Mouse (Mus musculus) hindbrain, embryonic 13.5 days (tissue): ENCODE measurements at regions not wholly inside any gene's neighbourhood (a gene's known extent, or its start where the extent isn't known, plus 50 kb on each side); places are given as distances from the start of the nearest gene placed in this dataset.
A peak's percentile ranks its signal among the peaks of the same experiment; 100 is the strongest.
"Not testable (repeated sequence)": the region's sequence is repeated elsewhere in the genome, so short reads cannot be mapped to it uniquely, and the experiment has no call there.

Experiments
- ATAC-seq: fragments of 200-750 bp; cut with Nextera tagmentation; 2 replicates; pipeline ENCODE4 v1.8.0; 2017; ENCODE audit warnings: moderate TSS enrichment; ENCODE audit not compliant: low FRiP score
- H3K27ac ChIP-seq: fragments of 300-500 bp; sonication (generic); 2 replicates; pipeline ENCODE4 v1.5.1; 2015; ENCODE audit warnings: inconsistent platforms, mild to moderate bottlenecking, moderate library complexity
- H3K27me3 ChIP-seq: fragments of 300-500 bp; sonication (generic); 2 replicates; pipeline ENCODE4 v1.6.1; 2015; ENCODE audit warnings: mild to moderate bottlenecking, inconsistent platforms
- H3K36me3 ChIP-seq: fragments of 300-500 bp; sonication (generic); 2 replicates; pipeline ENCODE4 v1.6.1; 2015; ENCODE audit warnings: mild to moderate bottlenecking, inconsistent platforms
- H3K4me1 ChIP-seq: fragments of 300-500 bp; sonication (generic); replicated peaks from 2 replicates; pipeline ENCODE4 v1.6.1; 2015; ENCODE audit warnings: inconsistent platforms
- H3K4me2 ChIP-seq: fragments of 300-500 bp; sonication (generic); 2 replicates; pipeline ENCODE4 v1.6.1; 2015; ENCODE audit warnings: inconsistent platforms, mild to moderate bottlenecking, moderate library complexity
- H3K4me3 ChIP-seq: fragments of 300-500 bp; sonication (generic); 2 replicates; pipeline ENCODE4 v1.5.1; 2015; ENCODE audit warnings: mild to moderate bottlenecking, inconsistent platforms
- H3K9ac ChIP-seq: fragments of 300-500 bp; sonication (generic); 2 replicates; pipeline ENCODE4 v1.6.1; 2015; ENCODE audit warnings: mild to moderate bottlenecking, inconsistent platforms
- H3K9me3 ChIP-seq: fragments of 300-500 bp; sonication (generic); 2 replicates; pipeline ENCODE4 v1.6.1; 2016; ENCODE audit warnings: inconsistent platforms
- WGBS: fragments of 180-500 bp; shearing (Covaris S2); methylation state at CpG from one replicate; pipeline ENCODE4 v1.1.7; 2015; 5-methylcytosine and 5-hydroxymethylcytosine counted together

- no peak for ATAC-seq
- Histone ChIP-seq H3K27ac (no peak overlapping the region), H3K9me3 (no peaks in the 10 kb centered on the region), H3K4me1 (no peaks in the 10 kb centered on the region), H3K4me2 (no peak overlapping the region), H3K9ac (no peak overlapping the region), H3K27me3 (no peaks in the 10 kb centered on the region), H3K36me3 (no peaks in the 10 kb centered on the region), H3K4me3 (no peak overlapping the region)
- 58% methylated on average over 2 of the region's 2 CpGs for WGBS
Observed at GRCm38 (mm10) chr14:53562606-53563005, 691.3 kb downstream of the Dad1 start.

GRCm38 (mm10) chr14:53560146-53560545 is 693.8 kb downstream of the Dad1 start:
- H3K4me2 ChIP-seq, H3K4me3 ChIP-seq, H3K9me3 ChIP-seq, H3K9ac ChIP-seq, H3K4me1 ChIP-seq, ATAC-seq, H3K27me3 ChIP-seq, H3K36me3 ChIP-seq, H3K27ac ChIP-seq: not testable (repeated sequence)
- 86% methylated on average over 5 of the region's 5 CpGs for WGBS

- not testable (repeated sequence) for H3K9ac ChIP-seq, H3K27me3 ChIP-seq, H3K4me1 ChIP-seq, H3K27ac ChIP-seq, H3K9me3 ChIP-seq, H3K4me2 ChIP-seq, H3K36me3 ChIP-seq, H3K4me3 ChIP-seq, ATAC-seq
Observed at GRCm38 (mm10) chr14:53559386-53559920, 694.5 kb downstream of the Dad1 start.

GRCm38 (mm10) chr14:53553771-53554170 is 700.1 kb downstream of the Dad1 start:
- no peak overlapping the region for H3K4me3 ChIP-seq
- H3K36me3 ChIP-seq = no peaks in the 10 kb centered on the region
- H3K4me2 ChIP-seq = no peak overlapping the region
- no peaks in the 10 kb centered on the region for H3K27me3 ChIP-seq
- H3K27ac ChIP-seq = no peak overlapping the region
- no peaks in the 10 kb centered on the region for H3K4me1 ChIP-seq
- no peaks in the 10 kb centered on the region for H3K9me3 ChIP-seq
- no peak overlapping the region for H3K9ac ChIP-seq
- ATAC-seq = no peak

- H3K9me3 ChIP-seq, H3K4me2 ChIP-seq, H3K9ac ChIP-seq, H3K27ac ChIP-seq, H3K36me3 ChIP-seq, H3K4me1 ChIP-seq, H3K27me3 ChIP-seq, ATAC-seq, H3K4me3 ChIP-seq: not testable (repeated sequence)
Observed at GRCm38 (mm10) chr14:53547365-53547764, 706.5 kb downstream of the Dad1 start.

GRCm38 (mm10) chr14:53545351-53545750 is 708.6 kb downstream of the Dad1 start:
- WGBS = 70% methylated on average over 5 of the region's 5 CpGs
- H3K4me1 ChIP-seq = no peaks in the 10 kb centered on the region
- H3K9me3 ChIP-seq = no peaks in the 10 kb centered on the region
- no peak overlapping the region for H3K9ac ChIP-seq
- no peak overlapping the region for H3K4me2 ChIP-seq
- H3K27me3 ChIP-seq = no peaks in the 10 kb centered on the region
- H3K4me3 ChIP-seq = no peak overlapping the region
- no peaks in the 10 kb centered on the region for H3K36me3 ChIP-seq
- no peak overlapping the region for H3K27ac ChIP-seq
- no peak for ATAC-seq

GRCm38 (mm10) chr14:53541640-53542039 is 712.3 kb downstream of the Dad1 start:
- not testable (repeated sequence) for H3K4me3 ChIP-seq, ATAC-seq, H3K9ac ChIP-seq, H3K36me3 ChIP-seq, H3K4me2 ChIP-seq, H3K9me3 ChIP-seq, H3K27ac ChIP-seq, H3K27me3 ChIP-seq, H3K4me1 ChIP-seq
- 64% methylated on average over 2 of the region's 2 CpGs for WGBS

- H3K4me2 ChIP-seq, H3K9me3 ChIP-seq, H3K27me3 ChIP-seq, H3K9ac ChIP-seq, H3K4me1 ChIP-seq, H3K4me3 ChIP-seq, ATAC-seq, H3K27ac ChIP-seq, H3K36me3 ChIP-seq: not testable (repeated sequence)
- 59% methylated on average over 7 of the region's 7 CpGs for WGBS
Observed at GRCm38 (mm10) chr14:53537895-53538294, 716.0 kb downstream of the Dad1 start.

- H3K27me3 ChIP-seq, H3K4me3 ChIP-seq, H3K36me3 ChIP-seq, H3K9me3 ChIP-seq, H3K4me1 ChIP-seq, ATAC-seq, H3K4me2 ChIP-seq, H3K9ac ChIP-seq, H3K27ac ChIP-seq: not testable (repeated sequence)
- no CpG with 5 or more reads among the region's 3 CpGs for WGBS
Observed at GRCm38 (mm10) chr14:53523430-53523829, 730.5 kb downstream of the Dad1 start.

GRCm38 (mm10) chr14:53518954-53519353 is 735.0 kb downstream of the Dad1 start:
- not testable (repeated sequence) for H3K4me2 ChIP-seq, H3K4me3 ChIP-seq, ATAC-seq, H3K27ac ChIP-seq, H3K36me3 ChIP-seq, H3K4me1 ChIP-seq, H3K9me3 ChIP-seq, H3K9ac ChIP-seq, H3K27me3 ChIP-seq
- no CpG with 5 or more reads among the region's 1 CpGs for whole genome bisulfite sequencing

- not testable (repeated sequence) for H3K27ac ChIP-seq, H3K4me1 ChIP-seq, H3K9me3 ChIP-seq, ATAC-seq, H3K9ac ChIP-seq, H3K4me2 ChIP-seq, H3K36me3 ChIP-seq, H3K27me3 ChIP-seq, H3K4me3 ChIP-seq
- no CpG with 5 or more reads among the region's 10 CpGs for WGBS
Observed at GRCm38 (mm10) chr14:53516623-53517238, 737.2 kb downstream of the Dad1 start.

GRCm38 (mm10) chr14:53505389-53505788 is 748.5 kb downstream of the Dad1 start:
- not testable (repeated sequence) for H3K9me3 ChIP-seq, H3K27ac ChIP-seq, H3K4me3 ChIP-seq, H3K9ac ChIP-seq, H3K27me3 ChIP-seq, H3K4me1 ChIP-seq, H3K36me3 ChIP-seq, H3K4me2 ChIP-seq
- 50% methylated on average over 1 of the region's 2 CpGs for WGBS
- ATAC-seq = peak; percentile 72; the same call in 1 of the 2 replicates

- not testable (repeated sequence) for H3K27me3 ChIP-seq, H3K9me3 ChIP-seq, H3K27ac ChIP-seq, H3K4me1 ChIP-seq, H3K4me2 ChIP-seq, H3K4me3 ChIP-seq, ATAC-seq, H3K9ac ChIP-seq, H3K36me3 ChIP-seq
- 97% methylated on average over 8 of the region's 9 CpGs for WGBS
Observed at GRCm38 (mm10) chr14:53488383-53488782, 765.5 kb downstream of the Dad1 start.
